Mouse (Mus musculus) forebrain, postnatal 0 days (tissue): ENCODE measurements at regions not wholly inside any gene's neighbourhood (a gene's known extent, or its start where the extent isn't known, plus 50 kb on each side); places are given as distances from the start of the nearest gene placed in this dataset.

ENCODE experiments used
- ATAC-seq: fragments of 200-750 bp; cut with Nextera tagmentation; 2 replicates; pipeline ENCODE4 v1.8.0; 2017; ENCODE audit warnings: mild to moderate bottlenecking, moderate library complexity
- DNase-seq: peaks from one replicate; pipeline ENCODE4 v3.0.0-alpha.2; 2015
- H3K27ac ChIP-seq: fragments of 300-500 bp; sonication (generic); 2 replicates; pipeline ENCODE4 v1.5.1; 2014; ENCODE audit warnings: low read depth, mild to moderate bottlenecking, antibody characterized with exemption, low read length, moderate library complexity, mixed read lengths
- H3K27me3 ChIP-seq: fragments of 300-500 bp; sonication (generic); 2 replicates; pipeline ENCODE4 v1.6.1; 2014; ENCODE audit warnings: mild to moderate bottlenecking, low read length, mixed read lengths; ENCODE audit not compliant: insufficient read depth
- H3K36me3 ChIP-seq: fragments of 300-500 bp; sonication (generic); 2 replicates; pipeline ENCODE4 v1.6.1; 2014; ENCODE audit warnings: mild to moderate bottlenecking, moderate library complexity; ENCODE audit not compliant: insufficient read depth
- H3K4me1 ChIP-seq: fragments of 300-500 bp; sonication (generic); 2 replicates; pipeline ENCODE4 v1.6.1; 2014; ENCODE audit warnings: antibody characterized with exemption; ENCODE audit not compliant: insufficient read depth
- H3K4me2 ChIP-seq: fragments of 300-500 bp; sonication (generic); 2 replicates; pipeline ENCODE4 v1.6.1; 2014; ENCODE audit warnings: low read depth, mild to moderate bottlenecking, moderate library complexity
- H3K4me3 ChIP-seq: fragments of 300-500 bp; sonication (generic); 2 replicates; pipeline ENCODE4 v1.5.1; 2014; ENCODE audit warnings: low read depth, low read length, mixed read lengths
- H3K9ac ChIP-seq: fragments of 300-500 bp; sonication (generic); 2 replicates; pipeline ENCODE4 v1.6.1; 2014; ENCODE audit warnings: mild to moderate bottlenecking
- H3K9me3 ChIP-seq: fragments of 300-500 bp; sonication (generic); 2 replicates; pipeline ENCODE4 v1.6.1; 2016; ENCODE audit warnings: low read length
- CTCF ChIP-seq: sonication (generic); IDR thresholded peaks from 2 replicates; pipeline ENCODE4 v1.5.1; 2016; ENCODE audit warnings: antibody characterized with exemption, control low read depth, low read depth
- WGBS: fragments of 180-500 bp; shearing (Covaris S2); extraction: QIAGEN DNeasy Blood & Tissue Kit; methylation state at CpG from one replicate; pipeline ENCODE4 v1.1.7; 2014; 5-methylcytosine and 5-hydroxymethylcytosine counted together

DNA sequence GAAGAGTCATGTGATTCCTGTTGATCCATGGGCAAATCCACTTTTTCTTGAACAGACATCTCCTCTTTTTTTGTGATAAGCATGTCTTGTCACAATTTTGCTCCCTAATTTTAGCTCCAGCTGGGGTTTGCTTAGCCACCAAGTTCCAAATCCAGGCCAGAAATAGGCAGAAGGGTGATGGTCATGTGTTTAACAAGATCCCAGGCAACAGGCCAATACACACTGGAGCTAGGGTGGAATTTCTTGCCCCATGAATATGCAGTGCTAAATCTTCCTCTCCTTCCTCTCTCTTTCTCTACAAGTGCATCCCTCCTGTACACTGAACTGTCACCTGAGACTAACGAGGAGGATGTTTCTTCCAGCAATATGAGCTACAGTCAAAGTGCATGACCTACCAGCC lies 58.6 kb upstream of the Vgll2 start:
- Histone ChIP-seq H3K27me3 (no peaks in the 10 kb centered on the region), H3K9me3 (no peaks in the 10 kb centered on the region), H3K27ac (no peak overlapping the region), H3K4me2 (no peak overlapping the region), H3K4me1 (no peaks in the 10 kb centered on the region), H3K4me3 (no peak overlapping the region), H3K36me3 (no peaks in the 10 kb centered on the region), H3K9ac (no peak overlapping the region)
- no peak for TF ChIP-seq CTCF
- 96% methylated on average over 1 of the region's 1 CpGs for WGBS
- DNase-seq (no peak), ATAC-seq (no peak)

DNA sequence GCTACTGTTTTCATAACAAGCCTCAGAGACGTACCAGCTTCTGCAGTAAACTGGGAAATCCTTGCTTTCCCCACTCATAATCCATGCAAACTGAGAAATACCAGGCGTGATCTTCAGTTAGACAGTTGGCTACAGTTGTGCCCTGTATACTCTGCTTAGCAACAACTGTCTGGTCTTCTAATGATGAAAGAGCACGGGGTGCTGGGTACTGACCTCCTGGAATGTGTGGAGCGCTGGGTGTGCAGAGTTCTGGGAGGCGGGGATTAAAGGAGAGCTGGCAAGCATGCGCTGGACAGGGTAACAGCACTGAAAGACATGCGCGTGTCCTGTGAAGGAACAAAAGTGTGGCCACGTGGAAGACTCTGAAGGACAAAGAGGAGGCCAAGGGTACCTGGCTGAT lies 52.2 kb upstream of the Vgll2 start:
- no peaks in the 10 kb centered on the region for H3K36me3 ChIP-seq
- no peak for DNase-seq
- no peak overlapping the region for H3K4me2 ChIP-seq
- H3K4me1 ChIP-seq, result no peaks in the 10 kb centered on the region
- no peaks in the 10 kb centered on the region for H3K27me3 ChIP-seq
- H3K9me3 ChIP-seq, result no peaks in the 10 kb centered on the region
- H3K4me3 ChIP-seq, result no peak overlapping the region
- no peak for TF ChIP-seq CTCF
- ATAC-seq, result no peak
- H3K9ac ChIP-seq, result no peak overlapping the region
- WGBS, result 72% methylated on average over 9 of the region's 9 CpGs
- H3K27ac ChIP-seq, result no peak overlapping the region
